Mouse (Mus musculus) forebrain, postnatal 0 days (tissue): Measurements from ENCODE around the gene Rabac1. TPM values are rescaled to one million over a fixed set of nuclear protein-coding genes. Genes with fewer than 3 reads are reported as not detected.
A peak's percentile ranks its signal among the peaks of the same experiment; 100 is the strongest.

Experiments
- ATAC-seq: fragments of 200-750 bp; cut with Nextera tagmentation; 2 replicates; pipeline ENCODE4 v1.8.0; 2017; ENCODE audit warnings: mild to moderate bottlenecking, moderate library complexity
- DNase-seq: peaks from one replicate; pipeline ENCODE4 v3.0.0-alpha.2; 2015
- H3K27ac ChIP-seq: fragments of 300-500 bp; sonication (generic); 2 replicates; pipeline ENCODE4 v1.5.1; 2014; ENCODE audit warnings: low read depth, mild to moderate bottlenecking, antibody characterized with exemption, low read length, moderate library complexity, mixed read lengths
- H3K27me3 ChIP-seq: fragments of 300-500 bp; sonication (generic); 2 replicates; pipeline ENCODE4 v1.6.1; 2014; ENCODE audit warnings: mild to moderate bottlenecking, low read length, mixed read lengths; ENCODE audit not compliant: insufficient read depth
- H3K36me3 ChIP-seq: fragments of 300-500 bp; sonication (generic); 2 replicates; pipeline ENCODE4 v1.6.1; 2014; ENCODE audit warnings: mild to moderate bottlenecking, moderate library complexity; ENCODE audit not compliant: insufficient read depth
- H3K4me1 ChIP-seq: fragments of 300-500 bp; sonication (generic); 2 replicates; pipeline ENCODE4 v1.6.1; 2014; ENCODE audit warnings: antibody characterized with exemption; ENCODE audit not compliant: insufficient read depth
- H3K4me2 ChIP-seq: fragments of 300-500 bp; sonication (generic); 2 replicates; pipeline ENCODE4 v1.6.1; 2014; ENCODE audit warnings: low read depth, mild to moderate bottlenecking, moderate library complexity
- H3K4me3 ChIP-seq: fragments of 300-500 bp; sonication (generic); 2 replicates; pipeline ENCODE4 v1.5.1; 2014; ENCODE audit warnings: low read depth, low read length, mixed read lengths
- H3K9ac ChIP-seq: fragments of 300-500 bp; sonication (generic); 2 replicates; pipeline ENCODE4 v1.6.1; 2014; ENCODE audit warnings: mild to moderate bottlenecking
- H3K9me3 ChIP-seq: fragments of 300-500 bp; sonication (generic); 2 replicates; pipeline ENCODE4 v1.6.1; 2016; ENCODE audit warnings: low read length
- CTCF ChIP-seq: sonication (generic); IDR thresholded peaks from 2 replicates; pipeline ENCODE4 v1.5.1; 2016; ENCODE audit warnings: antibody characterized with exemption, control low read depth, low read depth
- WGBS: fragments of 180-500 bp; shearing (Covaris S2); extraction: QIAGEN DNeasy Blood & Tissue Kit; methylation state at CpG from one replicate; pipeline ENCODE4 v1.1.7; 2014; 5-methylcytosine and 5-hydroxymethylcytosine counted together
- polyA plus RNA-seq: library from polyadenylated mRNA; unstranded; fragments of >200 nt; fragmentation: Nextera tagmentation; extraction: Ambion mirVana; gene quantifications from 2 replicates; pipeline ENCODE4 v1.2.1, GENCODE M21; 2015
- total RNA-seq: library from RNA; depleted of rRNA; stranded (reverse); fragments of >200 nt; gene quantifications from 2 replicates; pipeline ENCODE4 v1.2.3, GENCODE M21; 2014

The Rabac1 gene
- total and polyA plus RNA-seq, 2 experiments from 2014 or later: 359 to 393 TPM

GRCm38 (mm10) chr7:24983396-24983795, 10.8 kb upstream of the Rabac1 start:
- H3K4me1 ChIP-seq: no peaks in the 10 kb centered on the region
- H3K9me3 ChIP-seq: no peaks in the 10 kb centered on the region
- peaks cover 92% of the 10 kb centered on the region for H3K36me3 ChIP-seq
- ATAC-seq (no peak), DNase-seq (no peak)
- H3K4me2 ChIP-seq: no peak overlapping the region
- no peak overlapping the region for H3K27ac ChIP-seq
- H3K9ac ChIP-seq: no peak overlapping the region
- TF ChIP-seq CTCF: no peak
- H3K27me3 ChIP-seq: no peaks in the 10 kb centered on the region
- WGBS: 88% methylated on average over 5 of the region's 5 CpGs
- no peak overlapping the region for H3K4me3 ChIP-seq

DNA sequence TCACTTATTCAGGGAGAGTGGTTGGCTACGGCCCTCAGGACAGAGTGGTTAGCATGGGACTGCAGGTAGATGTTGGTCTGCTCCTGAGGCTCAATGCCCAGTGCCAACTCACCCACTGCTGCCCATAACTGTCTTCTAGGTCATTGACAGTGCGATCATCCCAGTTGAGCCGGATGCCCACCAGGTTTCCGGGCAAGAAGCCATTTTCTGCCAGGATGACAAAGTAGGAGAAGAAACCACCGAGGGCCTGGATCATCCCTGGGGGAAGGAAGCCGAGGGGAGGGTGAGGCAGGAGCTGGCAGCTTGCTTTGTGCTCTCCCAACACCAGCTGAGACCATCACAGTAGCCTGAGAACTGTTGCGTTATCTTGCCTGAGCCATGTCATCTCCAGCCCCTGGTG, 7.9 kb upstream of the Rabac1 start:
- Histone ChIP-seq H3K27ac (no peak overlapping the region), H3K9me3 (no peaks in the 10 kb centered on the region), H3K36me3 (peaks cover 78% of the 10 kb centered on the region), H3K4me1 (no peaks in the 10 kb centered on the region), H3K9ac (no peak overlapping the region), H3K4me2 (no peak overlapping the region), H3K27me3 (no peaks in the 10 kb centered on the region), H3K4me3 (no peak overlapping the region)
- ATAC-seq (no peak), DNase-seq (no peak)
- no peak for TF ChIP-seq CTCF
- 84% methylated on average over 7 of the region's 7 CpGs for WGBS

- ATAC-seq (no peak), DNase-seq (no peak)
- TF ChIP-seq CTCF: no peak
- Histone ChIP-seq H3K9ac (no peak overlapping the region), H3K4me2 (no peak overlapping the region), H3K4me1 (no peaks in the 10 kb centered on the region), H3K9me3 (no peaks in the 10 kb centered on the region), H3K36me3 (peaks cover 65% of the 10 kb centered on the region), H3K4me3 (no peak overlapping the region), H3K27me3 (no peaks in the 10 kb centered on the region), H3K27ac (no peak overlapping the region)
- 83% methylated on average over 7 of the region's 7 CpGs for WGBS
Measured at GRCm38 (mm10) chr7:24978781-24979180, 6.2 kb upstream of the Rabac1 start.

DNA sequence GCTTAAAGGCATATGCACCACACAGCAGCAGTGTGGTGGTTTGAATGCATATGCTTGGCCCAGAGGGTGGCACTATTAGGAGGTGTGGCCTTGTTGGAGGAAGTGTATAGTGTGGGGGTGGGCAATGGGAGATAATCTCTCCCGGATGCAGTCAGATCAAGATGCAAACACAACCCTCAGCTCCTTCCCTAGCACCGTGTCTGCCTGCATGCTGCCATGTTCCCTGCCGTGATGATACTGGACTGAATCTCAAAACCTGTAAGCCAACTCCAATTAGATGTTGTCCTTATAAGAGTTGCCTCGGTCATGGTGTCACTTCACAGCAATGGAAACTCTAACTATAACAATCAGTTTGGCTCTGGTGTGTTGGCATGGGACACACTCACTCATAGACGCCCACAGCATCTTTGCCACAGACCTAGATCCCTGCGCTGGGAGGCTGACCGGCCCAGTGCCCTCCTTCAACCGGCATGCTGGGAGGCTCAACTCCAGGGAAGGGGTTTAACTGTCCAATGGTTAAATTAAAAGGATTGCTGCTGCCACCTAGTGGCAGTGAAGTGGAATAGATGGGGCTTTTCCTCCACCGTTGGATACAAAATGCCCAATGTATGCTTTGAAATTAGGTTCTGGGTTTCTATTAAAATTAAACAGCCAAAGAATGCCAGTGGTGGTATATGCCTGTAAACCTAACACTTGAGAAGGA, 2.5 kb upstream of the Rabac1 start:
- peak; percentile 78 for TF ChIP-seq CTCF
- Histone ChIP-seq H3K4me3 (no peak overlapping the region), H3K4me2 (no peak overlapping the region), H3K9me3 (no peaks in the 10 kb centered on the region), H3K36me3 (peaks cover 28% of the 10 kb centered on the region), H3K27me3 (no peaks in the 10 kb centered on the region), H3K9ac (no peak overlapping the region), H3K4me1 (0 out of 2 replicates have a peak, but pooled peaks cover 4% of the 10 kb centered on the region), H3K27ac (no peak overlapping the region)
- 30% methylated on average over 9 of the region's 9 CpGs for WGBS
- peak; percentile 77 for DNase-seq
- no peak for ATAC-seq

- DNase-seq (no peak), ATAC-seq (no peak)
- TF ChIP-seq CTCF: no peak
- Histone ChIP-seq H3K27ac (no peak overlapping the region), H3K27me3 (no peaks in the 10 kb centered on the region), H3K36me3 (peaks cover 25% of the 10 kb centered on the region), H3K4me3 (no peak overlapping the region), H3K4me2 (no peak overlapping the region), H3K9ac (no peak overlapping the region), H3K4me1 (0 out of 2 replicates have a peak, but pooled peaks cover 4% of the 10 kb centered on the region), H3K9me3 (no peaks in the 10 kb centered on the region)
- 77% methylated on average over 5 of the region's 5 CpGs for WGBS
Measured at GRCm38 (mm10) chr7:24973902-24974301, 1.3 kb upstream of the Rabac1 start.

DNA sequence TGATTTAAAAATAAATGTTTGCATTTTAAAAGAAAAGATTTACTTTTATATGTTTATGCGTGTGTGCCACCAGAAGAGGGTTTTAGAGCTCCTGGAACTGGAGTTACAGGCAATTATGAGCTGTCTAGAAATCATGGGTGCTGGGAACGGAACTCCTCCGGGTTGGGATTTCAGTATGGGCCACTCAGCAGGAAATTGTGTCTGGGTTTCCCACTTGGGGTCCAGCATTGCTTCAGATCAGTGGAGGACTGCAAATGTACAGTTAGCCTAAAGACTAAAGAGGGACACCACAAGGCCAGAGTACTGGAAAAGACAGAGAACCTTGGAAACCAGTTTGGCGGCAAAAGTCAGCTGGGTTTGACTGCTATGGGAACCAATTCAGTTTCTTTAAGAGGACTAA, 654 bp upstream of the Rabac1 start:
- TF ChIP-seq CTCF: no peak
- H3K27me3 ChIP-seq: no peaks in the 10 kb centered on the region
- H3K4me3 ChIP-seq: no peak overlapping the region
- peaks cover 18% of the 10 kb centered on the region for H3K36me3 ChIP-seq
- 86% methylated on average over 4 of the region's 4 CpGs for WGBS
- DNase-seq (no peak), ATAC-seq (no peak)
- H3K9me3 ChIP-seq: no peaks in the 10 kb centered on the region
- H3K4me1 ChIP-seq: 0 out of 2 replicates have a peak, but pooled peaks cover 4% of the 10 kb centered on the region
- no peak overlapping the region for H3K9ac ChIP-seq
- H3K27ac ChIP-seq: no peak overlapping the region
- H3K4me2 ChIP-seq: no peak overlapping the region

DNA sequence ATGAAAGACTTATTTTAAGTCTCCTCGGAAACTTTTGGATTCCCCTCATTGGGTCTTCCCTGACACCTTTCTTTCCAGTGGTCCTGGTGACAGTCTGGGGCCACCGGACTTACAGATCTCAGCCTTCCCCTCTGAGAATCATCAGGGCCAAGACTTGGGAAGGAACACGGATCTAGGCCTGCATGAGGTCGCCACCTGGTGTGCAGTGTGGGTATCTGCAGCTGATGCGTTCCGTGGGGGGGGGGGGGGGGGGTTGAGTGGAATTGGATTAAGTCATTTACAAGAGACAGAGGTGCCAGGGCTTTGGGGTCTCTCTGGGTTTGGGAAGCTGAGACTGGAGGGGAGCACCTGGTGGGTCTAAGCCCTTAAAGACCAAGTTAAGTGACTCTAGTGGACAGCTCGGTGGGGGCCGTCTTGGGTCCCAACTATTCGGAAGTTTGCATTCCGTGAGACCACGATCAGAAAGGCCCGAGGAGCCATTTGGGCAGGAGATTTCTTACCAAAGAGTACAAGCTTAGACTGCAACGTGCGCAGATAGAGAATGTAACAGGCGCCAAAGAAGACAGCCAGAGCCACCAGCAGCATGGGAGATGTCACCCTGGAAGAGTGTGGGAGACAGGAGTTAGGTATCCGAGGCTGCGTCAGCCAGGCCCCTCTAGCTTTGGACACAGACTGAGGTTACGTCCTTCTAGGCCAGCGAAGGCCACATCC, 1.1 kb downstream of the Rabac1 start:
- Histone ChIP-seq H3K9ac (peak overlapping the region; percentile 87), H3K36me3 (peaks cover 8% of the 10 kb centered on the region), H3K27ac (peak overlapping the region; percentile 87), H3K27me3 (no peaks in the 10 kb centered on the region), H3K9me3 (no peaks in the 10 kb centered on the region), H3K4me2 (peak overlapping the region; percentile 86), H3K4me1 (0 out of 2 replicates have a peak, but pooled peaks cover 4% of the 10 kb centered on the region), H3K4me3 (peak overlapping the region; percentile 76)
- peak; percentile 77 for TF ChIP-seq CTCF
- DNase-seq (peak; percentile 72), ATAC-seq (peak; percentile 14)
- 10% methylated on average over 19 of the region's 19 CpGs for WGBS
